Mouse (Mus musculus) ES-E14 (cell line): ENCODE measurements around the gene Creb3. TPM values are rescaled to one million over a fixed set of nuclear protein-coding genes. Genes with fewer than 3 reads are reported as not detected.

Source experiments
- DNase-seq: peaks from one replicate; pipeline ENCODE4 v3.0.0-alpha.2; 2013; ENCODE audit warnings: low read depth, low spot score
- H3K27ac ChIP-seq: 2 replicates; pipeline ENCODE4 v1.5.1; 2012; ENCODE audit warnings: low read depth, mild to moderate bottlenecking, low read length, moderate library complexity, mixed read lengths; ENCODE audit not compliant: poor library complexity, insufficient read depth, severe bottlenecking
- H3K36me3 ChIP-seq: 2 replicates; pipeline ENCODE4 v1.6.1; 2012; ENCODE audit warnings: mild to moderate bottlenecking, low read length, moderate library complexity, mixed read lengths; ENCODE audit not compliant: control insufficient read depth, poor library complexity, insufficient read depth, severe bottlenecking
- H3K4me1 ChIP-seq, 2 experiments: fragments of 150-350 bp in 1 of 2; sonication (generic) in 1 of 2; 2 replicates each; pipeline ENCODE4 v1.6.1; 2012; ENCODE audit warnings: low read length in 2 of 2, mild to moderate bottlenecking in 1 of 2, mixed read lengths in 1 of 2; ENCODE audit not compliant: control insufficient read depth in 2 of 2, insufficient read depth in 2 of 2, poor library complexity in 1 of 2
- H3K4me3 ChIP-seq, 2 experiments: fragments of 150-350 bp in 1 of 2; sonication (generic) in 1 of 2; 2 replicates each; pipeline ENCODE4 v1.5.1; 2012; ENCODE audit warnings: low read length in 2 of 2, low read depth in 1 of 2, mild to moderate bottlenecking in 1 of 2, mixed read lengths in 1 of 2; ENCODE audit not compliant: insufficient read depth in 1 of 2, poor library complexity in 1 of 2, severe bottlenecking in 1 of 2
- H3K9ac ChIP-seq: 2 replicates; pipeline ENCODE4 v1.6.1; 2012; ENCODE audit warnings: low read depth, mild to moderate bottlenecking, low read length, mixed read lengths; ENCODE audit not compliant: poor library complexity, insufficient read depth, severe bottlenecking
- H3K9me3 ChIP-seq: fragments of 150-350 bp; sonication (generic); 2 replicates; pipeline ENCODE4 v1.6.1; 2012; ENCODE audit warnings: low read depth, mild to moderate bottlenecking, low read length; ENCODE audit not compliant: control insufficient read depth, insufficient read depth
- CHD2 ChIP-seq: IDR thresholded peaks from 2 replicates; pipeline ENCODE4 v1.6.1; 2014; ENCODE audit warnings: mild to moderate bottlenecking, low read depth, low read length, inconsistent platforms
- HCFC1 ChIP-seq: IDR thresholded peaks from 2 replicates; pipeline ENCODE4 v1.6.1; 2012; ENCODE audit warnings: low read length, inconsistent platforms, borderline replicate concordance; ENCODE audit not compliant: insufficient read depth
- MAFK ChIP-seq: IDR thresholded peaks from 2 replicates; pipeline ENCODE4 v1.6.1; 2014; ENCODE audit warnings: mild to moderate bottlenecking, low read depth, low read length, inconsistent platforms; ENCODE audit not compliant: insufficient read depth
- ZC3H11A ChIP-seq: IDR thresholded peaks from 2 replicates; pipeline ENCODE4 v1.6.1; 2012; ENCODE audit warnings: low read depth, mild to moderate bottlenecking, inconsistent platforms, low read length, borderline replicate concordance
- ZNF384 ChIP-seq: IDR thresholded peaks from 2 replicates; pipeline ENCODE4 v1.6.1; 2012; ENCODE audit warnings: low read depth, low read length, inconsistent platforms
- in situ Hi-C, 2 experiments: fragments of 600-800 bp; cut with MboI; formaldehyde crosslinking; loops; one replicate each; pipeline ENCODE4 v1.15.1; 2025; ENCODE audit warnings: low sequenced_read_pairs in 2 of 2, inconsistent platforms in 1 of 2; ENCODE audit not compliant: unreplicated experiment in 2 of 2
- total RNA-seq: library from RNA; depleted of rRNA; stranded (reverse); fragments of 300-350 nt; gene quantifications from 2 replicates; pipeline ENCODE4 v1.2.3, GENCODE M21; 2012

Creb3 gene
- total RNA-seq, 1 experiment, result 51.0 TPM

DNA sequence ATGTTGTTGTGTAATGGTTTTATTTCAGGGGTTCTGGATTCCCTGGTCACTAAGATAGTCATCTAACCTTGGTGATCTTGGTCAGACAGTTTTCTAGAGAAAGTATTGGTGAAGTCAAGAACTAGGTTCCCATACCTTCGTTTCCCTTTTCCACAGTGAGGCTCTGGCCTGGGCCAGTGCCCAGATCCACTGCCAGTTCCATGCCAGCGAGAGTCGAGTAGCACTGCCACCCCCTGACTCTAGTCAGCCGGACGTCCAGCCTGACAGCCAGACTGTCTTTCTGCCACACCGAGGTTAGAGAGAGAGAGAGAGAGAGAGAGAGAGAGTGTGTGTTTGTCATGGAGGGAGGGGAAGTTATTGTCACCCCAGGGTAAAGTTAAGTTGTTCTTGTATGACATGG, 17.6 kb downstream of the Creb3 start:
- no peak for TF ChIP-seq CHD2
- TF ChIP-seq HCFC1, result no peak
- no peak for TF ChIP-seq ZNF384
- TF ChIP-seq ZC3H11A, result no peak
- no peak for TF ChIP-seq MAFK
- no peak for DNase-seq
- Histone ChIP-seq H3K9ac (no peak overlapping the region; the same call in 1 of the 2 replicates), H3K4me3 (peak overlapping the region; percentile 78 to 100; a peak in 3 of 4 replicates), H3K4me1 (peaks cover 5 to 8% of the 10 kb centered on the region in 2 experiments; a peak in 3 of 4 replicates), H3K36me3 (peaks cover 21% of the 10 kb centered on the region; the same call in 1 of the 2 replicates), H3K27ac (no peak overlapping the region), H3K9me3 (no peaks in the 10 kb centered on the region)
- in situ Hi-C loops, result no loop called here

DNA sequence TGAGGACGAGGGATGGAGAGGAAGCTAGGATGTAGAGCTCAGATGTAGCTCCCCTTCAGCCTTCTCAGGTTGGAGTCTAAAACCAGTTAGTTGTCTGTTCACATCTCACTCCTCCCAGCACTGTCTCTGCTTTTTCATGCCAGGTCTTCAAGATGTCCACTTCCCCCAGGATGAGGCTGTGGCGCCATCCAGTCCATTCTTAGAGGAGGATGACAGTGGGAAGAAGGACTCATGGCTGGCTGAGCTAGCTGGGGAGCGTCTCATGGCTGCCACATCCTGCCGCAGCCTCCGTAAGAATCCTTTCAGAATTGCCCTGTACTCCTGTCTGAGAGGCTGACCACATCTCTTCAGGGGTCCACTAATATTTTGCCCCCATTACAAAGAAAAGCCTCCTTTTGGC, 18.6 kb downstream of the Creb3 start:
- in situ Hi-C loops, result no loop called here
- Histone ChIP-seq H3K9me3 (no peaks in the 10 kb centered on the region), H3K9ac (no peak overlapping the region), H3K4me3 (no peak overlapping the region), H3K4me1 (peaks cover 2 to 15% of the 10 kb centered on the region in 2 experiments; a peak in 3 of 4 replicates), H3K27ac (no peak overlapping the region), H3K36me3 (peaks cover 21% of the 10 kb centered on the region; the same call in 1 of the 2 replicates)
- no peak for TF ChIP-seq ZNF384
- TF ChIP-seq ZC3H11A, result no peak
- no peak for DNase-seq

DNA sequence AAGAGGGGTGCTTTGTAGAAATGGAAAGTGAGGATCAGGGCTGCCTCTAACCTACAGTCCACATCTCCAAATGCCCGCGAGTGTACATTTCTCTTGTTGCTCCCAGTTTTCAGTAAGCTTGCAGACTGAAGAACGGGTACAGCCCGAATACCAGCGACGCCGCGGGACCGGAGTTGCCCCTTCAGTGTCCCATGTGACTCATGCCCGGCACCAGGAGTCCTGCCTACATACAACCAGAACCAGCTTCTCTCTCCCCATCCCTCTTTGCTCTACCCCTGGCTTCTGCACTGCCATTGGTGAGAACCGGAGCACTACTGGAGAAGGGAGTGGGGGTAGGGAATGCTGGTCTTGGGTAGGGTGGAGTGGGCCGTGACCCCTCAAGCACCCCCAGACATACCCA, 19.2 kb downstream of the Creb3 start:
- peaks cover 2 to 17% of the 10 kb centered on the region in 2 experiments; a peak in 3 of 4 replicates for H3K4me1 ChIP-seq
- DNase-seq, result no peak
- H3K36me3 ChIP-seq, result peaks cover 21% of the 10 kb centered on the region; the same call in 1 of the 2 replicates

DNA sequence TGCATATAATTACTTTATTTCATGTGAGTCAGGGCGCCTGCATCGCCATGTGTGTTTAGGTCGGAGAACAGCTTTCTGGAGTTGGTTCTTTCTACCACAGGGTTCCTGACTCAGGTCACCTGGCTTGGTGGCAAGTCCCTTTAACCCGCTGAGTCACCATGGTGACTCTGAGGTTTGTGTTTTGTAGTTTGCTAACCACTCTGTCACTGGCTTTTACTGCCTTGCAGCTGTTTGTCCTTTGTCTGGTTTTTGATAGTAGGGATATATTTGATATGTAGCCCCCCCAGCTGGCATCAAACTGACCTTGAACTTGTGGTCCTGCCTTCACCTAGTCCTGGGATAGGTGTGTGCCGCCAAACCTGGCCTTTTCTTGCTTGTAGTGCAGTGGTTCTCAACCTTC, 20.1 kb downstream of the Creb3 start:
- Histone ChIP-seq H3K4me3 (no peak overlapping the region), H3K9ac (no peak overlapping the region), H3K36me3 (peaks cover 21% of the 10 kb centered on the region; the same call in 1 of the 2 replicates), H3K9me3 (no peaks in the 10 kb centered on the region), H3K27ac (no peak overlapping the region), H3K4me1 (peaks cover 2 to 19% of the 10 kb centered on the region in 2 experiments; a peak in 3 of 4 replicates)
- DNase-seq, result no peak
- in situ Hi-C loops, result no loop called here
- TF ChIP-seq MAFK (no peak), HCFC1 (no peak), ZC3H11A (no peak), ZNF384 (no peak), CHD2 (no peak)

More for the DNA sequence above, 19.2 kb downstream of the Creb3 start:
- Histone ChIP-seq H3K9ac (no peak overlapping the region), H3K9me3 (no peaks in the 10 kb centered on the region), H3K27ac (no peak overlapping the region), H3K4me3 (no peak overlapping the region)
- TF ChIP-seq HCFC1, result no peak
- no peak for TF ChIP-seq ZNF384
- TF ChIP-seq CHD2, result no peak
- TF ChIP-seq MAFK, result no peak
- no peak for TF ChIP-seq ZC3H11A
- in situ Hi-C loops, result no loop called here

DNA sequence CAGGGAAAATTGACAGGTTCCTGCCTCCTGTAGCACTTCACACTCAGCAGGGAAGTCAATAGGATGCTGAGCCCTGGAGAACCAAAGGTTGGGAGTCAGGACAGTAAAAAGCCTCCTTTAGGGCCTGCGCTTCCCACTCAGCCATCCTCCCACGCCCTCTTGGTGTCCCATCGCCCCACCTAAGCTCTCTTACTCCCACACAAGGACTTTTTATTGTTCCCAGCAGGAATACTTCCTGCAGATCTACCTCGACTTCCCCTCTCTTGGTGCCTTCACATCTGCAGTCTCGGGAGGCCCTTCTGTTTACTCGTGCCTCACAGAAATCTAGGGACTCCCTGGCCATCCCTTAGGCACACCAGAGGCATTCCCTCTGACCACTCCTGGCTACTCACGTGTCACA, 21.3 kb downstream of the Creb3 start:
- Histone ChIP-seq H3K9ac (no peak overlapping the region), H3K27ac (no peak overlapping the region), H3K36me3 (peaks cover 21% of the 10 kb centered on the region; the same call in 1 of the 2 replicates), H3K9me3 (no peaks in the 10 kb centered on the region), H3K4me1 (peaks cover 0 to 17% of the 10 kb centered on the region in 2 experiments; a peak in 2 of 4 replicates), H3K4me3 (no peak overlapping the region)
- in situ Hi-C loops, result no loop called here
- no peak for DNase-seq
- no peak for TF ChIP-seq ZC3H11A
- no peak for TF ChIP-seq CHD2
- no peak for TF ChIP-seq MAFK
- no peak for TF ChIP-seq HCFC1
- TF ChIP-seq ZNF384, result no peak
